Mouse (Mus musculus): Measurements from ENCODE around the gene Gsg1l. TPM values are rescaled to one million over a fixed set of nuclear protein-coding genes. Genes with fewer than 3 reads are reported as not detected.

Gene Gsg1l
- polyA plus RNA-seq, 1 experiment from 2014 or later: 0.70 TPM

DNA sequence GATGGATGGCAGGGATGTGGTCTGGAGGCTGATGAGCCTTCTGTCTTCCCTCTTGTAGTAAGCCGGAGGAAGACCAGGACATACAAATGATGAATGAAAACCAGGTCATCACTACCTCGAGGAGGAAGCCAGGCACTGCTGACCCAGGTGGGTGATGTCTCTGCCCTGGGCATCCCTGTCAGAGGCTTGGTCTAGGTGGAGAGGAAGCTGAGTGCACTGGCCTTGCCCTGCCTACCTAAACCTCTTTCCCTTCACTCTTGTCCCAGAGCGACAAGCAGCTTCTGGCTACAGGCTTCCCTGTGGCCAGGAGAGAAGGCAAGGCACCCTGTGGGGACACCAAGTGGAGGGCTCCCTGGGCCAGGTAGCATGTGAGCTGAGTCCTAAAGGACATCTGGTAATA, 209.3 kb downstream of the Gsg1l start:
- WGBS: 85% methylated on average over 3 of the region's 3 CpGs
- no peak overlapping the region for H3K27ac ChIP-seq (replicated peaks; ENCODE audit: low read depth, low read length)
- no peak for DNase-seq (ENCODE audit: low spot score)

GRCm38 (mm10) chr7:125872202-125872580, 210.0 kb downstream of the Gsg1l start:
- H3K36me3 ChIP-seq (replicated peaks; ENCODE audit: control insufficient read depth, insufficient read depth, low read depth, low read length): no peaks in the 10 kb centered on the region
- H3K9me3 ChIP-seq (replicated peaks; ENCODE audit: control insufficient read depth, low read length): no peaks in the 10 kb centered on the region
- no peak for ATAC-seq (replicated peaks; ENCODE audit: insufficient number of reproducible peaks, low FRiP score, low TSS enrichment, low read depth)
- no peak overlapping the region for H3K27ac ChIP-seq (replicated peaks; ENCODE audit: low read depth, low read length)
- H3K4me1 ChIP-seq (ENCODE audit: control insufficient read depth, insufficient read depth, low read length): no peaks in the 10 kb centered on the region; the same call in 1 of the 2 replicates
- no peak overlapping the region for H3K9ac ChIP-seq (replicated peaks; ENCODE audit: low read length)
- no peak overlapping the region for H3K4me3 ChIP-seq (ENCODE audit: low read depth, low read length)
- WGBS: 64% methylated on average over 6 of the region's 6 CpGs
- no peak overlapping the region for H3K4me2 ChIP-seq (ENCODE audit: low read depth, low read length)
- H3K27me3 ChIP-seq (ENCODE audit: control insufficient read depth, insufficient read depth, low read length): no peaks in the 10 kb centered on the region
- DNase-seq (ENCODE audit: low spot score): no peak

More for the DNA sequence above, 209.3 kb downstream of the Gsg1l start:
- H3K9ac ChIP-seq (replicated peaks; ENCODE audit: low read length): no peak overlapping the region
- no peak overlapping the region for H3K4me2 ChIP-seq (ENCODE audit: low read depth, low read length)
- H3K27me3 ChIP-seq (ENCODE audit: control insufficient read depth, insufficient read depth, low read length): no peaks in the 10 kb centered on the region
- no peak for ATAC-seq (replicated peaks; ENCODE audit: insufficient number of reproducible peaks, low FRiP score, low TSS enrichment, low read depth)
- no peaks in the 10 kb centered on the region for H3K9me3 ChIP-seq (replicated peaks; ENCODE audit: control insufficient read depth, low read length)
- no peak overlapping the region for H3K4me3 ChIP-seq (ENCODE audit: low read depth, low read length)
- no peaks in the 10 kb centered on the region; the same call in 1 of the 2 replicates for H3K4me1 ChIP-seq (ENCODE audit: control insufficient read depth, insufficient read depth, low read length)
- H3K36me3 ChIP-seq (replicated peaks; ENCODE audit: control insufficient read depth, insufficient read depth, low read depth, low read length): no peaks in the 10 kb centered on the region

DNA sequence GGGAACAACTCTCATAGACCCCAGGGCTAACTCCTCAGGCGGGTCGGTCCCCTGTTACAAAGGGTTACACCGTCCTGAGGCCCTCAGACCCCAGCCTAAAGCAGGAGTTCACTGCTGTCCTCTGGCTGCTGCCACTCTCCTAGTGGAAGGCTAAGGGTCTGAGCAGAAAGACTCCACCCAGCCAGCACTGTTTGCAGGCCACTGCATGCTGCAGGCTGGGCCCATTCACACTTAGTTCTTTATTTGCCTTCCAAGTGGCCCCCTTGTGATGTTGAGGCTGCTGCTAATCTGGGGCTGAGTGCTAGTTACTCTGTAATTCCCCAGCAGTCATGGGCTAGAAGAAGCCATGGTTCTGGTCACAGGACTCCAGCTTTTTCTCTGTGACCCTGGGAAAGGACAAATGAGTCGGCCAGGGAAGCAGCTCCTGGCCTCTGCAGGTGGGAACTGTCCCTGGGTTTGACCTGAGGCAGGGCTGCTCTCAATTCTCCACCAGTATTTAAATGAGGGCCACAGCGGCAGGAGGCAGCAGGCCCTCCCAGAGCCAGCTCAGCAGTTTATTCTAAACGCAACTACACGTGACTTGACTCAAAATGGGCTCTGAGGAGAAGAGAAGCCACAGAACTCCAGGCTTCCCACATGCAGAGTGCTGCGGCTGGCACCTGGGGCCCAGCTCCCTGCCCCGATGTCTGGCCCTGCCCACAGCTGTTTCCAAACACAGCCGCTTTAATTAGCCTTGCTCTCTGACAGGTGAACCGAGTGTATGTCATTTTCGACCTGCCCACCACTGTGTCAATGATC, 210.6 kb downstream of the Gsg1l start:
- ATAC-seq (replicated peaks; ENCODE audit: insufficient number of reproducible peaks, low FRiP score, low TSS enrichment, low read depth) (peak; percentile 49; the same call in 1 of the 2 replicates), DNase-seq (ENCODE audit: low spot score) (peak; percentile 11)
- H3K9ac ChIP-seq (replicated peaks; ENCODE audit: low read length): no peak overlapping the region
- no peak overlapping the region for H3K4me2 ChIP-seq (ENCODE audit: low read depth, low read length)
- no peaks in the 10 kb centered on the region for H3K36me3 ChIP-seq (replicated peaks; ENCODE audit: control insufficient read depth, insufficient read depth, low read depth, low read length)
- no peak overlapping the region for H3K27ac ChIP-seq (replicated peaks; ENCODE audit: low read depth, low read length)
- no peak overlapping the region for H3K4me3 ChIP-seq (ENCODE audit: low read depth, low read length)
- no peaks in the 10 kb centered on the region for H3K27me3 ChIP-seq (ENCODE audit: control insufficient read depth, insufficient read depth, low read length)
- WGBS: 29% methylated on average over 12 of the region's 12 CpGs
- no peaks in the 10 kb centered on the region; the same call in 1 of the 2 replicates for H3K4me1 ChIP-seq (ENCODE audit: control insufficient read depth, insufficient read depth, low read length)
- no peaks in the 10 kb centered on the region for H3K9me3 ChIP-seq (replicated peaks; ENCODE audit: control insufficient read depth, low read length)

- Histone ChIP-seq H3K27me3 (ENCODE audit: control insufficient read depth, insufficient read depth, low read length) (no peaks in the 10 kb centered on the region), H3K27ac (replicated peaks; ENCODE audit: low read depth, low read length) (no peak overlapping the region), H3K4me3 (ENCODE audit: low read depth, low read length) (no peak overlapping the region), H3K4me2 (ENCODE audit: low read depth, low read length) (no peak overlapping the region), H3K9me3 (replicated peaks; ENCODE audit: control insufficient read depth, low read length) (no peaks in the 10 kb centered on the region), H3K9ac (replicated peaks; ENCODE audit: low read length) (no peak overlapping the region), H3K36me3 (replicated peaks; ENCODE audit: control insufficient read depth, insufficient read depth, low read depth, low read length) (no peaks in the 10 kb centered on the region), H3K4me1 (ENCODE audit: control insufficient read depth, insufficient read depth, low read length) (no peaks in the 10 kb centered on the region; the same call in 1 of the 2 replicates)
- DNase-seq (ENCODE audit: low spot score): no peak
- ATAC-seq (replicated peaks; ENCODE audit: insufficient number of reproducible peaks, low FRiP score, low TSS enrichment, low read depth): no peak
- WGBS: 79% methylated on average over 3 of the region's 3 CpGs
Observed at GRCm38 (mm10) chr7:125868570-125868969, 213.6 kb downstream of the Gsg1l start.

DNA sequence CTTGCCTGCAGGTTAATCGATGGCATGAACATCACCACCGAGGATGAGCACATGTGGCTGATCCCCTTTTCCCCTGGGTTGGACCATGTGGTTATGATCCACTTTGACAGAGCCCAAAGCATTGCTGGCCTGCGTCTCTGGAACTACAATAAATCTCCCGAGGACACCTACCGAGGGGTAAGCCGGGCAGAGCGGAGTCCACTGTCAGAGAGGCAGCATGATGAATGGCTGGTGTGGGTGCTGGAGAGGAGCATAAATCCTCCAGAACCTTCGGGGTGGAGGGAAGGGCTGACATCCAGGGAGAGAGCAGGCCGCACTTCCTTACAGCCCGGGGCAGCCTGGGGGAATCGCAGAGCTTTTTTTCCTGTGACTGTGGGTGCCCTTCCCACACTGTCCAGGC, 217.0 kb downstream of the Gsg1l start:
- ATAC-seq (replicated peaks; ENCODE audit: insufficient number of reproducible peaks, low FRiP score, low TSS enrichment, low read depth) (no peak; the same call in 1 of the 2 replicates), DNase-seq (ENCODE audit: low spot score) (no peak)
- H3K27me3 ChIP-seq (ENCODE audit: control insufficient read depth, insufficient read depth, low read length): no peaks in the 10 kb centered on the region
- no peak overlapping the region for H3K4me2 ChIP-seq (ENCODE audit: low read depth, low read length)
- WGBS: 74% methylated on average over 11 of the region's 11 CpGs
- H3K4me1 ChIP-seq (ENCODE audit: control insufficient read depth, insufficient read depth, low read length): no peaks in the 10 kb centered on the region
- no peak overlapping the region for H3K27ac ChIP-seq (replicated peaks; ENCODE audit: low read depth, low read length)
- no peak overlapping the region for H3K9ac ChIP-seq (replicated peaks; ENCODE audit: low read length)
- no peaks in the 10 kb centered on the region for H3K36me3 ChIP-seq (replicated peaks; ENCODE audit: control insufficient read depth, insufficient read depth, low read depth, low read length)
- no peak overlapping the region for H3K4me3 ChIP-seq (ENCODE audit: low read depth, low read length)
- H3K9me3 ChIP-seq (replicated peaks; ENCODE audit: control insufficient read depth, low read length): no peaks in the 10 kb centered on the region

DNA sequence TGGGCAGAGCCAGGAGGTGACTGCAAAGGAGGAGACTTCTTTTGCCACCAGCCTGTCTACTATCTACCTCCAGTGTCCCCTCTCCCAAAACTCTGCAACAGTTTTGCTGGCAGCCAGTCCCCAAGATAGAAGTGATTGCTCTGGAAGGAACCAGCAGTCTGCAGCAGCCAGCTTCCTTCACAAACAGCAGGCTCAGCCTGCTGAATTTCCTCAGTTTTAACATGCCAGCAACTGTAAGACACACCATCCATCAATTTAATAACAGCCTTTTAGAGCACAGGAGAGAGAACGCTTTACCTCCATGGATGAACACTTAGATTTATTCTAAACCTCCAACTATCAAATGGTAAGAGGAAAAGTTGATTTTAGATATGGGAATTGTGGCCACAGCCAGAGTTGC, 218.2 kb downstream of the Gsg1l start:
- Histone ChIP-seq H3K27me3 (ENCODE audit: control insufficient read depth, insufficient read depth, low read length) (no peaks in the 10 kb centered on the region), H3K4me3 (ENCODE audit: low read depth, low read length) (no peak overlapping the region), H3K36me3 (replicated peaks; ENCODE audit: control insufficient read depth, insufficient read depth, low read depth, low read length) (no peaks in the 10 kb centered on the region), H3K4me2 (ENCODE audit: low read depth, low read length) (no peak overlapping the region), H3K27ac (replicated peaks; ENCODE audit: low read depth, low read length) (no peak overlapping the region), H3K9ac (replicated peaks; ENCODE audit: low read length) (no peak overlapping the region), H3K4me1 (ENCODE audit: control insufficient read depth, insufficient read depth, low read length) (no peaks in the 10 kb centered on the region), H3K9me3 (replicated peaks; ENCODE audit: control insufficient read depth, low read length) (no peaks in the 10 kb centered on the region)
- no peak for ATAC-seq (replicated peaks; ENCODE audit: insufficient number of reproducible peaks, low FRiP score, low TSS enrichment, low read depth)
- 88% methylated on average over 1 of the region's 1 CpGs for WGBS
- no peak for DNase-seq (ENCODE audit: low spot score)

DNA sequence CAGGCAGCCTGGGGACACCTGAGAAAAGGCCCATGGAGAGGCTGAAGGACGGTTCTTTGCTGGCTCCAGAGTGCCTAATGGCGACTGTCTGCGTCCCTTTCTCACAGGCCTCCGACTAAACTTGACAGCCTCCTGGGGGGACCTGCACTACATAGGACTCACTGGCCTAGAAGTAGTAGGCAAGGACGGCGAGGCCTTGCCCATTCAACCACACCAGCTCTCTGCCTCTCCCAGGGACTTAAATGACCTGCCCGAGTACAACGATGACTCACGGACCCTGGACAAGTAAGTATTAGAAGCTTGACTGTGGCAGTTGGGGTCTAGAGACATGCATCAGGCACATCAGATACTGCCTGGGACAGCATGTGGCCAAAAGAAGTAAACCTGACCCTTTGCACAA, 221.8 kb downstream of the Gsg1l start:
- H3K4me3 ChIP-seq (ENCODE audit: low read depth, low read length): no peak overlapping the region
- DNase-seq (ENCODE audit: low spot score): no peak
- H3K27ac ChIP-seq (replicated peaks; ENCODE audit: low read depth, low read length): no peak overlapping the region
- H3K36me3 ChIP-seq (replicated peaks; ENCODE audit: control insufficient read depth, insufficient read depth, low read depth, low read length): no peaks in the 10 kb centered on the region
- H3K9ac ChIP-seq (replicated peaks; ENCODE audit: low read length): no peak overlapping the region
- WGBS: 83% methylated on average over 9 of the region's 9 CpGs
- H3K4me2 ChIP-seq (ENCODE audit: low read depth, low read length): no peak overlapping the region
- H3K9me3 ChIP-seq (replicated peaks; ENCODE audit: control insufficient read depth, low read length): no peaks in the 10 kb centered on the region
- no peak for ATAC-seq (replicated peaks; ENCODE audit: insufficient number of reproducible peaks, low FRiP score, low TSS enrichment, low read depth)
- no peaks in the 10 kb centered on the region for H3K4me1 ChIP-seq (ENCODE audit: control insufficient read depth, insufficient read depth, low read length)
- no peaks in the 10 kb centered on the region for H3K27me3 ChIP-seq (ENCODE audit: control insufficient read depth, insufficient read depth, low read length)

DNA sequence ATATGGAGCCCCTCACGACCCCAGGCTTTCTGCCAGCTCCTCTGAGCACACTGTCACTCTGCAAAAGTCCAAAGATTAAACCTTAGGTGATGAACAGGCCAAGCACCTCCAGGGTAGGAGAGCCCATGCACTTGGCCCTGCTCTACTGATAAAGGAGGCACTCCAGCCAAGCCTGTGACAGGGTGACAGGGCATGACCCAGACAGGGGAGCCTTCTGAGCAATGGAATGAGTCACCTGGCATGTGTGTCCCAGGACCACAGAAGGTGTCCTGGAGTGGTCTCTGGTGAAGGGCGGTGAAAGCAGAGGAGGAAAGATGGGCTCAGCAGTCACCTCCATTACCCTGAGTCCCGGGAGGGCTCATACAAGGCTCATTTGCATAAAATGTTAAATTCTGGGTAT, 222.6 kb downstream of the Gsg1l start:
- no peaks in the 10 kb centered on the region for H3K4me1 ChIP-seq (ENCODE audit: control insufficient read depth, insufficient read depth, low read length)
- no peak overlapping the region for H3K9ac ChIP-seq (replicated peaks; ENCODE audit: low read length)
- 72% methylated on average over 3 of the region's 3 CpGs for WGBS
- no peaks in the 10 kb centered on the region for H3K9me3 ChIP-seq (replicated peaks; ENCODE audit: control insufficient read depth, low read length)
- H3K4me3 ChIP-seq (ENCODE audit: low read depth, low read length): no peak overlapping the region
- ATAC-seq (replicated peaks; ENCODE audit: insufficient number of reproducible peaks, low FRiP score, low TSS enrichment, low read depth) (no peak), DNase-seq (ENCODE audit: low spot score) (no peak)
- H3K4me2 ChIP-seq (ENCODE audit: low read depth, low read length): no peak overlapping the region
- no peak overlapping the region for H3K27ac ChIP-seq (replicated peaks; ENCODE audit: low read depth, low read length)
- no peaks in the 10 kb centered on the region for H3K27me3 ChIP-seq (ENCODE audit: control insufficient read depth, insufficient read depth, low read length)
- no peaks in the 10 kb centered on the region for H3K36me3 ChIP-seq (replicated peaks; ENCODE audit: control insufficient read depth, insufficient read depth, low read depth, low read length)

All from embryonic facial prominence, embryonic 11.5 days (tissue).